Mouse (Mus musculus) E14TG2a.4 (cell line): Measurements from ENCODE around the gene Ust.

Source experiments
- CTCF ChIP-seq: conservative IDR thresholded peaks from 2 replicates; pipeline ENCODE4 v1.5.1; 2014; ENCODE audit warnings: low read length
- NANOG ChIP-seq: IDR thresholded peaks from 2 replicates; pipeline ENCODE4 v1.6.1; 2014; ENCODE audit warnings: borderline replicate concordance, low read length, mixed read lengths
- POU5F1 ChIP-seq: IDR thresholded peaks from 2 replicates; pipeline ENCODE4 v1.6.1; 2014; ENCODE audit warnings: low read length, borderline replicate concordance

DNA sequence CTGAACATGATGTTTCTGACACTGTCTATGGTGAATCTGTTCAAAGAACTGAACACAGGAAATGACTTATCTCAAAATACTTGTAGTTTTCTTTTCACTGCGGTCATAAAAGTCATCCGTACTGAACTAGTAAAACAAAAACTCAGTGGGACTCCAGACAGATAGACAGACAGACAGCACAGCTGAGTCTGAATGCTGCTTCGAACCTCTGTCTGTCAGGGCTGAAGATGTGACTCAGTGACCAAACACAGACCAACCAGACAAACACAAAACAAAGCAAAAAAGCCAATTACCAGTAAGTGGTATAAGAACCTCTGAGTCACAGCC is 12.4 kb downstream of the Ust start:
- TF ChIP-seq CTCF (no peak), NANOG (no peak), POU5F1 (no peak)
